Mouse (Mus musculus) splenic B cell, adult 2 months (primary cell): ENCODE measurements around the gene Rgs19.
A peak's percentile ranks its signal among the peaks of the same experiment; 100 is the strongest.

Source experiments
- DNase-seq: peaks from one replicate; pipeline ENCODE4 v3.0.0-alpha.2; 2011; ENCODE audit warnings: low read depth, low spot score
- H3K27me3 ChIP-seq: 2 replicates; pipeline ENCODE4 v1.6.1; 2012; ENCODE audit warnings: mild to moderate bottlenecking, low read length, moderate library complexity, mixed read lengths; ENCODE audit not compliant: control insufficient read depth, poor library complexity, insufficient read depth, severe bottlenecking
- H3K36me3 ChIP-seq: 2 replicates; pipeline ENCODE4 v1.6.1; 2012; ENCODE audit warnings: mild to moderate bottlenecking, low read length, moderate library complexity, mixed read lengths; ENCODE audit not compliant: control insufficient read depth, poor library complexity, insufficient read depth, severe bottlenecking

Gene Rgs19

GRCm38 (mm10) chr2:181693339-181694280 is at the start of gene Rgs19:
Gene Rgs19, minus strand, starts transcription at chr2:181693977.
- peak; percentile 92 for DNase-seq
- H3K36me3 ChIP-seq = no peaks in the 10 kb centered on the region
- no peaks in the 10 kb centered on the region for H3K27me3 ChIP-seq

- DNase-seq = no peak
- Histone ChIP-seq H3K36me3 (no peaks in the 10 kb centered on the region), H3K27me3 (no peaks in the 10 kb centered on the region)
These were observed 36.3 kb upstream of the Rgs19 start for GRCm38 (mm10) chr2:181730051-181730450.

DNA sequence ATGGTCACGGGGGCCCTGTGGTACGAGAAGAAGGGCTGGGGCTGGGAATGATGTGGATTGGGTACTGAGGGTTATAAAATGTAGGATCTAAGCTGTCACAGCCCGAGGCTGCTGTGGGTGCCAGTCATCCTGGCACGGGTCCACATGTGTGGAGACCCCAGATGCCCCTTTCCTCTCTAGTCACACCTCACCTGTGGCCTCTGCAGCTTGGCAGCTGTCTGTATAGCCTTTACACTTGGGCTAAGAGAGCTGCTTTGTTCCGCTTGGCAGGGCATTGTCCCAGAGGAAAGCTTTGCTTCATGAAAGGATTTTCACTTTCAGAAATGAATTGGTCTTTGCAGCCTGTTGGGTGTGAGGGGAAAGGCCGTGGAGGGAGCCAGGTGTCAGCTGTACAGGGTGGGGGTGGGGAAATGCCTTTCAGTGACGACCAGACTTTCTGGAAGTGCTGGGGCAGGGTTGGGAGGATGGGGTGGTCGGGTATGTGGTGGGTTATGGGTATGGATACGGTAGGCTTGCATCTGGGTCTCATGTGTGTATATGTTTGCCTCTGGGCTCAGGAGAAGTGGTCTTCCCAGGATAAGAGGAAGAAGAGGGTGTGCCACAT is 34.0 kb upstream of the Rgs19 start:
- no peaks in the 10 kb centered on the region for H3K27me3 ChIP-seq
- no peaks in the 10 kb centered on the region for H3K36me3 ChIP-seq
- no peak for DNase-seq

GRCm38 (mm10) chr2:181722213-181722612 is 28.4 kb upstream of the Rgs19 start:
- peak; percentile 40 for DNase-seq
- Histone ChIP-seq H3K27me3 (no peaks in the 10 kb centered on the region), H3K36me3 (no peaks in the 10 kb centered on the region)

DNA sequence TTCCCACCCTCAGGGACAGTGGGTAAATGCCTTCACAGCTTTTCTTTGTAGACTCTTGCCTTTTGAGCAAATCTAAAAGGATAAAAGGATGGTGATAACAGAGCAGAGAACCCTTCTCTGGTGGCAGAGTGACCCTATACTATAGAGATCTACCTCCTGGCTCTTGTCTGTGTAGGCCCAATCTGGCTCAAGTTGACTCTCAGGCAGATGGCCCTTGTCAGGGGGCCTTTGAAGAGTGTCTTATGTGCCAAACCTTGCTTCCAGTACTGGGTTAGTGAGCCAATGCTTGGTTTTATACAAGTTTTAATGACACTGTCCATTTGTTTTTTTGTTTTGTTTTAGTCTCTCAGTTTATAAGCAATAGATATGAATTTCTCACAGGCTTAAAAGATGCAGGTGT is 27.4 kb upstream of the Rgs19 start:
- Histone ChIP-seq H3K27me3 (no peaks in the 10 kb centered on the region), H3K36me3 (no peaks in the 10 kb centered on the region)
- no peak for DNase-seq

DNA sequence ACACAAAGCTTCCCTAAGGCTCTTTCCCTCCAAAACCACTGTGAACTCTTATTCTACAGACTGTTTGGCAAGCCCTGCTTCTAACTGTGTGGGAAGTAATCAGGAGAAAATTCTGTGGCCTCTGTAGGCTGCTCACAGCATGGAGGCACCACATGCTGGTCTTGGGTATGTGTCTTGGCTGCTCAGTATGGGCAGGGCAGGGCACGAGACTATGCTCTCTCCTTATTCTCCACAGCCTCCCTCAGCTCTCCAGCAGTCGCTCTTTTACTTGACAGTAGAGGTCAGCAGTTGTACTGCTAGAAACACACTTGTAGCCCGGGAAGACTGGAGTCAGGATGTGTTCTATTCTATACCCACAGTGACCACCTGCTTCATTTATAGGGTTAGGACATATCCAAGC is 26.3 kb upstream of the Rgs19 start:
- H3K27me3 ChIP-seq = no peaks in the 10 kb centered on the region
- no peaks in the 10 kb centered on the region for H3K36me3 ChIP-seq
- DNase-seq = no peak

- Histone ChIP-seq H3K36me3 (no peaks in the 10 kb centered on the region), H3K27me3 (no peaks in the 10 kb centered on the region)
- DNase-seq = no peak
These were observed 23.2 kb upstream of the Rgs19 start for GRCm38 (mm10) chr2:181716991-181717390.

GRCm38 (mm10) chr2:181715382-181715781 is 21.6 kb upstream of the Rgs19 start:
- DNase-seq = no peak

DNA sequence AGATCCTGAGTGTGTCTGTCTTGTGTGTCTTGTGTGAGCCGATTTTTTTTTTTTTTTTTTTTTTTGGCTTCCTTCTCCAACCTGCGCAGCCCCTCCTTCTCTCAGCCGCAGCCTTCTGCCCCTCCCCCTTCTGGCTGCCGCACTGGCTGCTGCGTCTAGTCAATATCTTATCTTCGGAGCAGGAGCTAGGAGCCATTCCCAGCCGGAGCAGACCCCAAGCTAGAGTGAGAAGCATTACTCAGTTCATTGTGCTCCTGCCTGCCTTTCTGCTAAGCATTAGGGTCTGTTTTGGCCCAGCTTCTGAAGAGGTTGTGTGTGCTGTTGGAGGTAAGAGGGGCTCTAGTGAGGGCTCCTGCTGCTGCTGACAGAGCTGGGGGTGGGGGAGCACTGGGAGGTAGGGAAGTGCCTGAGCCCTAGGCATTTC is 21.1 kb upstream of the Rgs19 start, which contains the start of gene Oprl1:
Gene Oprl1 (plus strand): TSS at position 114 of the 424 bp plus-strand sequence.
- Histone ChIP-seq H3K27me3 (no peaks in the 10 kb centered on the region), H3K36me3 (no peaks in the 10 kb centered on the region)
- DNase-seq = no peak

More at GRCm38 (mm10) chr2:181715382-181715781, 21.6 kb upstream of the Rgs19 start:
- Histone ChIP-seq H3K27me3 (no peaks in the 10 kb centered on the region), H3K36me3 (no peaks in the 10 kb centered on the region)

- H3K27me3 ChIP-seq = no peaks in the 10 kb centered on the region
- no peaks in the 10 kb centered on the region for H3K36me3 ChIP-seq
- DNase-seq = no peak
These were observed 20.0 kb upstream of the Rgs19 start for GRCm38 (mm10) chr2:181713749-181714148.

GRCm38 (mm10) chr2:181706668-181707067 is 12.9 kb upstream of the Rgs19 start:
- Histone ChIP-seq H3K36me3 (no peaks in the 10 kb centered on the region), H3K27me3 (no peaks in the 10 kb centered on the region)
- peak; percentile 83 for DNase-seq

DNA sequence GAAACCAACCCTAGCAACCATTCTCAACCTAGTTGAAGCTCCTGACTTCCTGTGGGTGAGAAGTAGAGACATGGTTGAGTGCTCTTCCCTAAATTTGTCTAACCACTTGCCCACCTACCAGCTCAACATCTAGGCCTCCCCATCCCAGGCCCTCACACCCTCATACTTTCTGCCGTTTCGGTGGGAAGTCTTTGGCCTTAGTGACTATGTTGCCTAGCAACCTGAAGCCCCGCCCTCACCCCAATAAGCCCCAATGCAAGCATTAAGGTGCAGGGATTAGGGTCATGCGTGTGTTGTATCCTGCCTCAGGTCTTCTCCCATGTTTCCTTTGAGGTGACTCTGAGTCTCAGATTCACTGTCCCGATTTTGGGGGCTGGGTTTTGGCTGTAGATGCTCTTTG is 4.5 kb upstream of the Rgs19 start, which contains the start of gene Lkaaear1:
Gene Lkaaear1 (minus strand): TSS at position 202 of the 400 bp plus-strand sequence.
- no peaks in the 10 kb centered on the region for H3K36me3 ChIP-seq
- no peaks in the 10 kb centered on the region for H3K27me3 ChIP-seq
- DNase-seq = peak; percentile 53

DNA sequence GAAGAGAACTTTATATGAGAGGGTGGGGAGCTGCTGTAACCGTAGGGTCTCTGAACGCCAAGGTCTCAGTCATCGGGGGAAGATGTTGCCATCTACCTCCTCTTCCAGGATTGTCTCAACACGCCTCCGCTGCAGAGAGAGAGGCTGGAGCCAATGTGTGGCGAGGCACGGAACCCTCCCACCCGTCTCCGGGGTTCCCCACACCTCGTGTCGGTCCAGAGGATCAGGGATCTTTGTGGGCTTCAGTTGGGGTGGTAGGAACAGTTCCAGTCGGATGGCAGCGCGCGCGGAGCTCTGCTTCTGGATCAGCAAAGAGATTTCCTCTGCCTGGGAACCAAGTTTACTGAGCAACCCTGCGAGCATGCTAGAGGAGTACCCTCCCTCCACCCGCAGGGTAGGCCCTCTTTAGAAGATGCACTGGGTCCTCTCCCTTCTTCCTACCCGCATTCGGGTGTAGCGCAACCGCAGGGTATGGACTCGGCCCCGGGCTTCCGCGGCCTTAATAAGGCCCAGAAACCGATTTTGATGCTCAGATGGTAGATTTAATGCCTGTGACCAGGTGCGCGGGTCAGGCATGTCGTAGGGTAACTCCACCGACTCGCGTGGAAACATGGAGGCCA is 3.1 kb upstream of the Rgs19 start:
- no peaks in the 10 kb centered on the region for H3K27me3 ChIP-seq
- DNase-seq = no peak
- H3K36me3 ChIP-seq = no peaks in the 10 kb centered on the region

DNA sequence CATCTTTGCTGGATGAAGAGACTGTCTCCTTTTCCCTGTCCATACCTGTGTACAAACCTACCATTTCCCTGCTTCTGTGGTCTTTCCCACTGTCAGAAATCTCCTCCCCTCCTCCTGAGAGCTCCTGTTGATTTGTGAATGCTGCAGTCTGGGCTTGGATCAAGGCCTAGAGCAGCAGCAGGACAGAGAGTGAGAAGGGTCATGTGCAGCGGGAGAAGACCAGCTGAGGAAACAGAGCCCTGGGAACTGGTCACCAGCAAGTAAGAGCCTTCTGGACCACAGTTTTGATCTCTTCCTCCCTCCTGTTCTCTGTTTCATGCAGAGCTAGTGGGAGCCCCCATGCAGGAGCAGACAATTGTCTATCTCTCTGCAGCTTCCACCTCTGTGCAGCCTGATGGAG is 2.0 kb upstream of the Rgs19 start:
- Histone ChIP-seq H3K36me3 (no peaks in the 10 kb centered on the region), H3K27me3 (no peaks in the 10 kb centered on the region)
- DNase-seq = no peak

GRCm38 (mm10) chr2:181694581-181694980 is 804 bp upstream of the Rgs19 start:
- no peak for DNase-seq
- Histone ChIP-seq H3K36me3 (no peaks in the 10 kb centered on the region), H3K27me3 (no peaks in the 10 kb centered on the region)
